Mouse (Mus musculus) left cerebral cortex, adult 2 months (tissue): ENCODE results near the gene Gnai2. TPM values are rescaled to one million over a fixed set of nuclear protein-coding genes. Genes with fewer than 3 reads are reported as not detected.
A peak's percentile ranks its signal among the peaks of the same experiment; 100 is the strongest.

Experiments used
- DNase-seq, 2 experiments: peaks; one replicate each; pipeline ENCODE4 v3.0.0; 2021 to 2022; ENCODE audit warnings: low spot score in 2 of 2, mixed read lengths in 1 of 2; ENCODE audit errors: extremely low spot score in 1 of 2
- H3K27ac ChIP-seq: fragments of 200-600 bp; 2 replicates; pipeline ENCODE4 v1.8.1; 2022
- H3K4me3 ChIP-seq: fragments of 200-600 bp; 2 replicates; pipeline ENCODE4 v1.8.1; 2022
- CTCF ChIP-seq: fragments of 200-600 bp; IDR thresholded peaks from 2 replicates; pipeline ENCODE4 v1.8.1; 2022; ENCODE audit warnings: antibody characterized with exemption, mild to moderate bottlenecking, moderate library complexity
- intact Hi-C: fragments of 180-260 bp; cut with DNase I; formaldehyde crosslinking; loops from one replicate; pipeline ENCODE4 v1.15.1; 2025
- total RNA-seq, 2 experiments: library from RNA; stranded (reverse); gene quantifications; 2 replicates each; pipeline ENCODE4 v1.2.3; 2021

Gene Gnai2
- total RNA-seq, 2 experiments from 2014 or later, result 201 to 213 TPM

DNA sequence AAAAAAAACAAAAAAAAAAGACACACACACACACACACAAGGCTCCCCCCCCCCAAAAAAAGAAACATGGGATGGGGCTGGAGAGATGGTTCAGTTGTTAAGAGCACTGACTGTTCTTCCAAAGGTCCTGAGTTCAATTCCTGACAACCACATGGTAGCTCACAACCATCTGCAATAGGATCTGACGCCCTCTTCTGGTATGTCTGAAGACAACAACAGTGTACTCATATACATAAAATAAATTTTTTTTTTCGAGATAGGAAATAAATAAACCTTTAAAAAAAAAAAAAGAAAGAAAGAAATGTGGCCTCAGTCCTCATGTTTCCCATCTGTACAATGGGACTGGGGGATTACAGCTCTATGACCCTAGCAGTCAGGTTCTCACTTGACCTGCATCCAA lies 17.7 kb downstream of the Gnai2 start:
- no peak overlapping the region for H3K4me3 ChIP-seq
- TF ChIP-seq CTCF, result peak; percentile 27
- no peak for DNase-seq
- peak overlapping the region; percentile 18; the same call in 1 of the 2 replicates for H3K27ac ChIP-seq
- intact Hi-C loops, result no loop called here

DNA sequence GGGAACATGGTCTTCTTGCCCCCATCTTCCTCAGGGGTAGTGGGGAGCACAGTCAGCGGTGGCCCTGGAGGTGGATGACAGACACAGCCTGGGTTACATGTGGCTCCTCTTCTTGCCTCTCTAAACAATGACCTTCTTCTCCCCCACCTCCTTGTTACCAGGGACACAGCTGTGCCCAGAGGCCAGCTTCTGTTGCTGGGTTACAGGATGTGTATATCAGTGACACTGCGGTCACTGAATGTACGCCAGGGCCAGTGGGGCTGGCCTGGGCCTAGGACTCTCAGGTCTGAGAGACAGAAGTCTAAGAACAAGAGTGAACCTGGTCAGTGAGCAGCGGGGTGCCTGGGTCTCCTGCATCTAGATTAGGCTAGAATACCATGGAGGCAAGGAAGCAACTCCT lies 20.1 kb downstream of the Gnai2 start:
- TF ChIP-seq CTCF, result no peak
- Histone ChIP-seq H3K27ac (no peak overlapping the region), H3K4me3 (no peak overlapping the region)
- DNase-seq, result no peak
- intact Hi-C loops, result no loop called here

DNA sequence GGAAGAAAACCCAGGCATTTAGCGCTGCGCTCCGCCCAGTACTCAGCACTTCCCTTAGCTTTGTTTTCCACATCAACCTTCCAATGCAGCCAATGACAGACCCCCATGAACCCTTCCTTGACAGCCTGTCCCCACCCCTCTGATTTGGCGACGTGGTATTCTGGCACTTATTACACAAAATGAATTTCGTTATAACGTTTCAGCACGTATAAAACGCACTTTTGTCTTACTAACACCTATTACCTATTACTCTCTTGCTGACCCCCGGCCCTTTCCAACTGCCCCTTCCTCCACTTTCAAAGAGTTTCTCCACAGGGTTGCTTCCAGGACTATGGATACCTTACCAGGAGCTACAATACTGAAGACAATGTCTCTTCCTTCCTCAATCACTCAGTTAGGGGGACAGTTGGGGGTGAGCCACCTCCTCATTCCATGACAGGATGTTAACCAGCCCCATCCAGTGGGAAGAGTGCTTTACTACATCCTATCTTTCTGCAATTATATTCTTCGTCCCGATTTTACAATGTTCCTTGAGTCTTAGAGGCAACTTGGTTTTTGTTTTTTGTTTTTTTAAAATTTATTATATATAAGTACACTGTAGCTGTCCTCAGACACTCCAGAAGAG lies 22.1 kb downstream of the Gnai2 start:
- DNase-seq, result no peak
- Histone ChIP-seq H3K4me3 (peak overlapping the region; percentile 51), H3K27ac (peak overlapping the region; percentile 100)
- intact Hi-C loops, result loop anchor here (1.0 kb wide), 2 partner anchors 21 to 26 kb away; partner anchors contain the start of gene Ifrd2
- TF ChIP-seq CTCF, result no peak; the same call in none of the 2 replicates

DNA sequence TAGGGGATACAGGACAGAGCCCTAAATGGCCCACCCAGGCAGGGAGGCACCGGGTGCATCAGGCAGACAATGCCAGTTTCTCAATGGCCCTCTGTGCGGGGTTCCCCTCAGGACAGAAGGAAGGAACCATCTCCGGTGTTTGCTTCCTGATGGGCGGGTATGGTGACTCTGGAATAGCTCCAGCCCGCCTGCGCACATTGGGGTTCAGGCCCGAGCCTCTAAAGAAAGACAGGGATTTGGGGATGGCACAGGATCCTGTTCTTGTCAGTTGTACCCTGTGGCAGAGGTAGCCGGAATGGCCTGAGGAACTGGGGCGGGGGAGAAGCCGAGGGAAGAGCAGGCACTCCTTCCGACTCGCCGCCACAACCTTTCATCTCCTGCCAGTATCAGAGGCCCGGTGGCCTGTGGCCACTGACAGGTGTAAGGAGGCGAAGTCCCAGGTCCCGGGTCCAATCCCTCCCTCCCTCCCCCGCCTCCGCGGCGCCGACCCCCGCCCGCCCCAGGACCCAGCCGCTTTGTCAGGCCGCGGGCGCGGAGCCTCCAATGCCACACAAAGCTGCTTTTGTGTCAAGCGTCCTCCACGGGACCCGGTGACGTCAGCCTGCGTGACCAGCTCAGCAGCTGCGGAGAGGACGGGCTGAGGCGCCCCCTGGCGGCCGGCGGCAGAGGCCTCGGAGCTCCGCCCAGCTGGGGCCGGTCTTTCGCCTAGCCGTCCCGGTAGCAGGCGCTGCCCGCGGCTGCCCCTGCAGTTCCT lies 22.8 kb downstream of the Gnai2 start:
- peak; percentile 99 to 100 for DNase-seq
- intact Hi-C loops, result loop anchor here (1.0 kb wide), 2 partner anchors 22 to 25 kb away; partner anchors contain the start of gene Ifrd2
- peak; percentile 96 for TF ChIP-seq CTCF
- H3K27ac ChIP-seq, result peak overlapping the region; percentile 100
- peak overlapping the region; percentile 51 for H3K4me3 ChIP-seq

DNA sequence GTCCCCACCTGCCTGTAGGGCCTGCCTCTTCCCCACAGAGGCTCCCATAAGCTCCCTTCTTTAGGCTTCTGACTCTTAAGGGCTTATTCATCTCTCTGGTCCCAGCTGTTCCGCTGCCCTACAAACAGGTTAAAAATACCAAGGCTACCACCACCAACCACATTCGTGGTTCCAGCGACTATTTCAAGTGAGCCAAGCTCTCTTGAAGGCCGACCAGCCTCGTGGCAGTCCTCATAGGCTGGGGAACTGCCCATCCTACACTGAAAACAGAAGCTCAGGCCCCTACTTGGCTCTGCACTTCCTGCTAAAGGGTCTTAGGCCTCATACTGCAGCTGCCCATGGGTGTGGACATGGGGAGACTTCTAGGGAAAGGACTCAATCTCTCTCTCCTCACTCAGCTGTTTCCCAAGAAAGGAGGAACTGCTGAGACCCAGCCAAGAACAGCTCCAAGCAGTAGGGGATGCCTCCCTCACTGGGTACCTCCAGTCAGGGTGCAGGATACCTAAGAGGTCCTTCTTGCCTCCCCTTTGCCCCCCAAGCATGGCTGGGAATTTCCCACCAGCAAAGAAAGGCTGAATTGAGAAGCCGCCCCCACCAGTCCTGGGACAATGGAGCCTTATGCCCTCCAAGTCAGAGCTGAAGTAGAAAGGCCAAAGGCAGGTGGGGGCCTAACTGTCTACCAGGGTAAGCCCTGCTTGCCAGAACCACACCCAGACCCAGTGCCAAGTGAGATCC lies 23.5 kb downstream of the Gnai2 start:
- peak overlapping the region; percentile 100 for H3K27ac ChIP-seq
- intact Hi-C loops, result loop anchor here (1.0 kb wide), 2 partner anchors 23 to 24 kb away; partner anchors contain the start of gene Ifrd2
- peak overlapping the region; percentile 51; the same call in 1 of the 2 replicates for H3K4me3 ChIP-seq
- DNase-seq, result no peak
- TF ChIP-seq CTCF, result no peak

DNA sequence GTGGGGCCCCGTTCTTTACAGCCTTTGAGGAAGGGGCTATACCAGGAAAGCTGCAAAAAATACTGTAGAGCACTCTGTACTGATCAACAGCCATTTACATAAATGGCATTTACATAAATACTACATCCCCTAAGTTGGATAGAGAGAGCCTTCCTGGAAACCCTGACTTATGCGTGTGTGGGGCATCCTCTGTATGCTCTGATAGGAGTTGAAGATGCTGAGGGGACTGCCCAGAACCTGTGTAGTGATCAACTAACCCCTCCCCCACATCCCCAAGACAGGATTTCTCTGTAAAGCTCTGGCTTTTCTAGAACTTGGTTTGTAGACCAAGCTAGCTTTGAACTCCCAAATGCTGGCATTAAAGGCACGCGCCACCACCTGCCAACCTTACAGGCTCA lies 25.7 kb downstream of the Gnai2 start:
- intact Hi-C loops, result no loop called here
- Histone ChIP-seq H3K4me3 (no peak overlapping the region), H3K27ac (no peak overlapping the region)
- TF ChIP-seq CTCF, result no peak
- no peak for DNase-seq

DNA sequence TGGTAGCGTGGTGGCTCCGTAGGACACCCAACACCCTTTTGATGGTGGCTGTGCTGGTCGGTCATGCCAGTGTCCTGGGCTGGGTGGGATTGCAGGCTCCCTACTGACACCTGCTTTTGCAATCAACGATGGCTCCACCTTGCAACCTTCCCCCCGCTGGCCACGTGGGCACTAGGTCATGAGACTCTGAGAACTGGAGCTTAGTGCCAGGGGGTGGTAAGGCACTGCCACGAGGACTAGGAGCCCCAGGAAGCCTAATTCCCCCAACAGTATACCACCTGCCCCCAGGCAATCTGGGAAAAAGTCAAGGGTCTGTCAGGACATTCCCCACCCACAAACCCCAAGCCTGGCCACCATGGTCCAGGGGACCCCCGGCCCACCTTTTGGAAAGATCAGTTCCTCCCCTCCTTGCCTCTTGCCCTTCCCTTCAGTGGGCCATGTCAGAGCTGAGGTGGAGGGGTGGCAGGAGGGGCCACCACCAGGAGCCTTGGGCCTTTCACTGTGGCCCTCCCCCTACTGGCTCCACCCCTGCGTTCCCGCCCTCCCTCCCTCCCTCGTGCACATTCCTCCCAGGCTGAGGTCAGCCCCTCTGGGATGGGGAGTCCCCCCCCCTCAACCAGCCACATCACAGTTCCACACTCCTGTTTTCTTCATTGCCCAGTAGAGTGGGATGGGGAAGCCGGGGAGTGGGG lies 26.3 kb downstream of the Gnai2 start, which contains the start of gene Sema3b:
Gene Sema3b (minus strand): TSS at position 489 of the 692 bp plus-strand sequence.
- TF ChIP-seq CTCF, result no peak
- intact Hi-C loops, result no loop called here
- Histone ChIP-seq H3K4me3 (no peak within 1 kb of the TSS), H3K27ac (no peak within 1 kb of the TSS)
- no peak for DNase-seq

DNA sequence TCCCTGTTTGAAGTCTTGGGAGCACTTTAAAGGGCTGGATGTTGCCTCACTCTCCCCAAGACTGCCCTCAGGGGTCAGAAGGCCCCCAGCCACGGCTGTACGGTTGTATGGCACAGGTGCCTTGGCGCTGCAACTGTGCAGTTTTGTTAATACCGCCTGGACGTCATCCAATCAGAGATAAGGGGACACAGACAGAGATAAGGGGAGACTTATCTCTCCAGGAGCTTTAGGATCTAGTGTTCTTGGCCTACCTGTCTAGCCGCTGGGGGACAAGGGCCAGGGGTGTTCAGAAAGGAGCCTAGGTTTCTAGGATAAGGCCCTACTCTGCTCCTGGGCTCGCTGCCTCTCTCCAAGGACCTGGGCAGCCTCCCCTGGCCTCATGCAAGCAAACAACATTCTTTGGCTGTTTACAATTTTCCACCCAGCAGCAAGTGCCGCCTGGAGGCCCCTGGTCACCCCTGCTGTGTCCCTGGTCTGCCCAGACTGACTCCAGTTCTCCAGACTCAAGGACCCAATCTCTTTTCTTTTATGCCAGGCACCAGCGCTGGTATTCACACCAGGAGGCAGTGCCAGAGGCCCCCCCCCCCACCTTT lies 27.4 kb downstream of the Gnai2 start:
- DNase-seq, result no peak
- intact Hi-C loops, result no loop called here
- no peak for TF ChIP-seq CTCF
- no peak overlapping the region for H3K4me3 ChIP-seq
- H3K27ac ChIP-seq, result no peak overlapping the region

DNA sequence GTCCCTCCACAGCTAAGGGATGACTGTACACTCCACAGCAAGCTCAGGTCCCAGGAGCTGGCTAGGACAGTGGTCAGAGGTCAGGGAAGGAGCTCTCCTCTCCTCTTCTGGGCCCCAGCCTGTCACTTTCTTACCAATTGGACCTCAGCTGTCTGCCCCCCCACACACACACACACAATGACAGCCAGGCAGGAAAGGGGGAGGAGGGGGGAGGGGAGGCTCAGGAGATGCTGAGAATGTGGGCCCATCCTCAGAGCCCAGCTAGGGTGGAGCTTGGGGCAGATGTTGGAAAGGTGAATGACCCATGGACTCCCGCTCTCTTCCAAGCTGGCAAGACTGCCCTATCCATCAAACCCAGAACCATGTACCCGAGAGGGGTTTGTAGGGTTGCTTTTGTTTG lies 28.1 kb downstream of the Gnai2 start:
- no peak for TF ChIP-seq CTCF

DNA sequence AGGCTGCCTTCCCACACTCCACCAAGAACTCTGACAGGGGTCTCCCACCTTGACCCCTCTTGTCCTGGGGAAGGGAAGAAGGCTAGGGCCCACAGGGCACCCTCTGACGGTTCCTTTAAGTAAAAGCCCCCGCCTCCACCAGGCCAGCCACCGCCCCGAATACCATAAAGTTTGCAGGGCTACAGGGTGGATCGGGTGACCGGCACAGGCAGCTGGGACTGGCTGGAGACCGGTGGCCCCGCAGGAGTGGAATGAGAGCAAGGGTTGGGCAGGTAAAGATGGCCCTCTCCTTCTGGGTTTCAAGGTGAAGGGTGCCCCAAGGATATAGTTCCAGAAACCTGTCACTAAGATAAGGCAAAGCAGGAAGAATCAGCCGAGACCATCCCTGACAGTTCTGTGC lies 28.6 kb downstream of the Gnai2 start:
- Histone ChIP-seq H3K27ac (no peak overlapping the region), H3K4me3 (no peak overlapping the region)
- no peak for DNase-seq
- no peak for TF ChIP-seq CTCF
- intact Hi-C loops, result no loop called here

More for the DNA sequence above, 28.1 kb downstream of the Gnai2 start:
- no peak for DNase-seq
- intact Hi-C loops, result no loop called here
- Histone ChIP-seq H3K4me3 (no peak overlapping the region), H3K27ac (no peak overlapping the region)

DNA sequence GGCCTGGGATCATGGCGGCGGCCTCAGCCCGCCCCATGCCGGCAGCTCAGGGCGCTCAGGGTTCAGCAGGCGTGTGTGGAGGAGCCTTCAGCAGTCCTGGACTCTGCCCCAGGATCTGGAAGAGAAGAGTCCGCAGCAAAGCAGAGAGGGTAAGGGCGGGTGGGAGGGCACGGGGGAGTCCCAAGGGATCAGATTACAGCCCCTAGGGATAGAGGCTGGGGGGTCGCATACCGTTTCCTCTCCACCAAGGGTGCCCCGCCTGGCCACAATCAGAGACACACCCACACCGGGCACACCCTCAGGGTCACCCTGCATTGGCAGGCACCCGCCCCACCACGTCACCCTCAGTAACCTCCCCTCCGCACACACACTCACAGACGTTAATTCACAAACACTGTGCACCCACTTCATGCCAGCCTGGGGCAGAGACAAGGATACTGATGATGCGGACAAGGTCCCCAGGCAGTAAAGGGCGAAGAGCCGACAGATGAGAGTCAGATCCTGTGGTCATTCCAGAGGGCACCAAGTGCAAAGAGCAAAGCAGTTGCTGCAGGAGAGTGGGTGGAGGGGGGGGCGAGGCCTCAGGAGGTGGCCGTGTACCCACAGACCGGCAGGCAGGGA lies 30.0 kb downstream of the Gnai2 start:
- intact Hi-C loops, result no loop called here

More for the DNA sequence above, 30.0 kb downstream of the Gnai2 start:
- no peak for TF ChIP-seq CTCF
- Histone ChIP-seq H3K4me3 (no peak overlapping the region), H3K27ac (no peak overlapping the region)
- no peak for DNase-seq
